Mouse (Mus musculus): ENCODE results near the gene Rps12.
"Not testable (repeated sequence)": the region's sequence is repeated elsewhere in the genome, so short reads cannot be mapped to it uniquely, and the experiment has no call there.

Rps12 gene

GRCm38 (mm10) chr10:23785599-23785998, 1.5 kb downstream of the Rps12 start:
- not testable (repeated sequence) for DNase-seq (ENCODE audit: low read depth, low spot score)

DNA sequence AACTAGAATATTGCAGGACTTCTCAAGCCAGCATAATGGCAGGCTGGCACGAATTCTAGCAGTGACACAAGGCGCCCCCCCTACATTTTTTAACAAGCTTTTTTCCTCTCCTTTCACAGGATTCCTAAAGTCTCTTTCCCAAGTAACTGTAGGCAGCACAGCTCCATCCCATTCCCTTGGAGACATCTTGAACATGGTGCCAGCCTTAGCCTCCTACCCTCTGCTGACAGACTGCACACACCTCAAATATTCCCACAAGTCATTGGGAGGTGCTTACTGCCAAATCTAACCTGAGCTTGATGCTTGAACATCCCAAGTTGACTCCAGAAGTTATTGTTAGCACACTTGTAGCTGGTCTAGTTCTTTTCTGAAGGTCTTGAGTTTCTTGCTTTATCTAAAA, 3.0 kb downstream of the Rps12 start:
- no peak for DNase-seq (ENCODE audit: low read depth, low spot score)

DNA sequence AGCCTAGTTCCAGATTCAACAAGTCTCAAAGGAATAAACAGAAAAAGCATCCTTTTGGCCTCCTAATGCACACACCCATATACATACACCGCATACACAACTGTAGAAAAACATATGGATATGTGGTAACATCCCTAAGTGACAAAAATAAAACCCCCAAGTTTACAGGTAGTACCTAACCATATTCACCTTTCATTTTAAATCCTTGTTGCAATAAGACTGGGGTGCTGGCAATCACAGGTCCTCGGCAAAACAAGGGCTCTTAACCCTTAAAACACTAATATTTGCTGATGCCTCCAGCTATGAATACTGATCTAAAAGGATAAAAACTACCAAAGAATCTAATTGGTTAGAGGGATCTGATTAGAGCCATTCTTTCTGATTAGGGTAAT, 3.6 kb downstream of the Rps12 start:
- no peak for DNase-seq (ENCODE audit: low read depth, low spot score)

DNA sequence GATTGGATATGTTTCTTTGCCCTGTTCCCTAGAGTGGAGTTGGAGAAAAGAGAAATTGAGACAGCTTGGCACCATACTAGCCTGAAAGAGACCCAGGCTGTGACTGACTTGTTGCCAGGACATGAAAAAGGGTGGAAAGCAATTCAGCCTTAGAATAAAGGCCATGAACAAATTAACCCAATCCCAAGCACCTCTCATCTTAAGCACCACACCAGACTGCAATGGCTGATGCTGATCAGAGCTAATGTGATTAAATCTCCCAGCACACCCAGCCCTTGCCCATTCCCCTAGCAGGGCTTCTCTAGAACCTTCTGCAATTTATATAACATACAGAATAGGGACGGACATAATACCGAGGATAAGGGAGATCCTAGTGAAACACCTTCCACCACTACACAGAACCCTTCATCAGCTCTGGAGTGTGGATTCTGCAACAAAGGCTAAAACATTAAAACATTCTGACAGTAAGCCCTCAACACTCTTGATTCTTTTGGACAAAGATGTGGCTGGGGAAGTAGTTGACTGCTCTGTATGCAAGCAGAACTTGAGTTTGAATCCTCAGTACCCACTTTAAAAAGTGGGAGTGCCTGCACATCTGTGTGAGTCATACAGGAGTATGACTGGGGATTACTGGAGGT, 4.1 kb downstream of the Rps12 start:
- DNase-seq (ENCODE audit: low read depth, low spot score), result no peak

GRCm38 (mm10) chr10:23781760-23782735, 5.0 kb downstream of the Rps12 start:
- DNase-seq (ENCODE audit: low read depth, low spot score), result no peak

GRCm38 (mm10) chr10:23780539-23781275, 6.4 kb downstream of the Rps12 start:
- DNase-seq (ENCODE audit: low read depth, low spot score), result no peak

DNA sequence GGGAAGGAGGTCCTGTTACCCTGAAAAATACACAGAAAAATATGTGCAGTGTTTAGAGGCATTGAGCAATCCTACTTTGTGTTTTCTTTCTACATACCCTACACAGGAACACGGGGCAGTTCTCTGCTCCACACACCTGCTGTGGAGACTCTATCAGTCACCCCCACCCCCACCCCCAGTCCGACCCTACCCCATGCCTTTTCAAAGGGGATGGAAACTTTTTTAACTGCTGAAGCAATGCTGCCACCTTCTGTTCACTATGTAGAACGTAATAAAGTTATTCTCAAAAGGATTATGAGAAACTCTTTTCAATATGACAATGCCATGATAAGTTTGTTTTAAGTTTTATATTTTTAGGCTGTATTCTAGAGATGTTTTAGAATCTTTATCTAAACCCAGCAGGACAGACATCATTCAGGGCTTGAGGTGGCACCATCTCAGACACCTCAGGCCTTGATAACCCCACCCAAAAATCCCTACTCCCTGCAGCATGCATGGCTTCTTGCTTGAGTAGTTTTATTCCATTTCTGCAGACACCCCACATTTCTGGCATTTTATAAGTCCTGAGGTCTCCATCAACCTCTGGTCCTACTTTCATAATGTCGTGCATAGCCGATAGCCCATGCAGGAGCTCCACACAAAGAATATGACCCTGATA, 9.7 kb downstream of the Rps12 start:
- no peak for DNase-seq (ENCODE audit: low read depth, low spot score)

- no peak for DNase-seq (ENCODE audit: low read depth, low spot score)
These were observed 32.9 kb downstream of the Rps12 start for GRCm38 (mm10) chr10:23754166-23754565.

Measured in brain, embryonic 18.5 days (tissue).